12 mouse cellular contexts compared by ENCODE assay signal in the genomic region with DNA sequence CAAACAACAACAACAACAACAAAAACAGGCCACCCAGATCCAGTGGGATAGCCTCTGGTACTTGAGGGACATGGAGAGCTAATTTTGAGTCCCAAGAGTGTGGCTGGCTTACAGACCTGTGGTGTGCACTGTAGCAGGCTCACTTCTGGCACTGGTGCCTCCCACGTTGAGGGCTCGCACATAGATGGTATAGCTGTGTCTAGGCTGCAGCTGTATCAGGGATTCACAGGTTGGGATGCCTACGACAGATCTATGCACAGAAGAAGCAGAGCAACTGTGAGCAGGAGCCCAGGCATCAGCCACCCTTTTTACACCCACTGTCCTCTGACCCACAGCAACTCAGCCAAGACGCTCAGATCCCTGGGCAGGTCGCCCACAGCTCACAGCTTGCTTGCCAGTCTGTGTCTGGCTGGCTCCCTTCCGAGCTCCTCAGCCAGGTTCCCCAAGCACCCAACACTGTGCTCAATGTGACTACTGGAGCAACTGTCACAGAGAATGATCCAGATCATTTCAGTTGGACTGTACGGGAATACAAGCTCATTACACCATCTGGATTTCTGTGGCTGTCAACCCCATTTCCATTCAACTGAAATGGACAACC. TPM values are rescaled to one million over a fixed set of nuclear protein-coding genes. Genes with fewer than 3 reads are reported as not detected.
DNase-seq lines count a peak whose midpoint lies in the region; ATAC-seq and TF ChIP-seq lines count a peak whose summit lies in the region.
"Had no signal": no experiment of that assay in that cellular context is flagged by ENCODE, and none has a peak within 500 bp of the region (broad histone marks: within the 10 kb centered on the region; RNA-seq: fewer than 3 reads in every experiment).

No protein-coding gene starts in this region.

- no peak for DNase-seq in liver, postnatal 0 days
- DNase-seq in liver, embryonic 11.5 days (ENCODE audit: low spot score): no peak
- DNase-seq in cerebellum, adult 8-10 months: peak; percentile 20
- peak; percentile 69 for DNase-seq in heart, adult 8-10 months (ENCODE audit: low spot score)
- DNase-seq in left cerebral cortex, adult 18-20 months (ENCODE audit: low spot score in 2 of 2): peak; percentile 63 to 75
- DNase-seq in liver: no peak
- DNase-seq in thymus, adult 18-20 months: no peak

- H3K9me3 ChIP-seq in liver, postnatal 0 days (ENCODE audit: low read length): no peaks in the 10 kb centered on the region
- H3K9me3 ChIP-seq in liver, embryonic 11.5 days (ENCODE audit: control insufficient read depth, low read length): no peaks in the 10 kb centered on the region
- H3K9me3 ChIP-seq: embryonic facial prominence, embryonic 13.5 days had no signal

- ATAC-seq in liver, postnatal 0 days: no peak
- no peak for ATAC-seq in liver, embryonic 11.5 days (replicated peaks; ENCODE audit: low FRiP score)
- no peak for ATAC-seq in inflammation-experienced regulatory T-cells, adult 6 months

- WGBS in liver, postnatal 0 days (ENCODE audit: insufficient replicate concordance): 75% methylated on average over 7 of the region's 7 CpGs
- 77% methylated on average over 7 of the region's 7 CpGs for WGBS in liver, embryonic 11.5 days

- H3K27me3 ChIP-seq in liver, postnatal 0 days (ENCODE audit: insufficient read depth, low read length): no peaks in the 10 kb centered on the region
- H3K27me3 ChIP-seq in liver, embryonic 11.5 days (replicated peaks; ENCODE audit: control insufficient read depth, insufficient read depth, low read length): no peaks in the 10 kb centered on the region; the same call in 1 of the 2 replicates
- H3K27me3 ChIP-seq: embryonic facial prominence, embryonic 13.5 days had no signal

- H3K27ac ChIP-seq in liver, postnatal 0 days (ENCODE audit: low read depth): 0 out of 2 replicates have a peak overlapping the region, but pooled peaks have one; percentile 11
- no peak overlapping the region for H3K27ac ChIP-seq in liver, embryonic 11.5 days (ENCODE audit: low read depth, low read length)
- H3K27ac ChIP-seq: embryonic facial prominence, embryonic 13.5 days had no signal

- no peaks in the 10 kb centered on the region; the same call in none of the 2 replicates for H3K4me1 ChIP-seq in liver, postnatal 0 days (ENCODE audit: insufficient read depth)
- no peaks in the 10 kb centered on the region for H3K4me1 ChIP-seq in liver, embryonic 11.5 days (replicated peaks; ENCODE audit: control insufficient read depth, insufficient read depth, low read length)
- H3K4me1 ChIP-seq: embryonic facial prominence, embryonic 13.5 days had no signal

- H3K9ac ChIP-seq in liver, postnatal 0 days (replicated peaks): no peak overlapping the region
- H3K9ac ChIP-seq in liver, embryonic 11.5 days (ENCODE audit: low read depth, low read length): no peak overlapping the region
- H3K9ac ChIP-seq: embryonic facial prominence, embryonic 13.5 days had no signal

- no peak overlapping the region for H3K4me2 ChIP-seq in liver, postnatal 0 days (ENCODE audit: low read depth, low read length)
- no peak overlapping the region for H3K4me2 ChIP-seq in liver, embryonic 11.5 days
- H3K4me2 ChIP-seq: embryonic facial prominence, embryonic 13.5 days had no signal

- no peaks in the 10 kb centered on the region for H3K36me3 ChIP-seq in liver, postnatal 0 days (replicated peaks; ENCODE audit: insufficient read depth, low read length)
- H3K36me3 ChIP-seq in liver, embryonic 11.5 days (ENCODE audit: control insufficient read depth, insufficient read depth, low read length): no peaks in the 10 kb centered on the region
- H3K36me3 ChIP-seq: embryonic facial prominence, embryonic 13.5 days had no signal

- no peak for TF ChIP-seq CTCF in liver, postnatal 0 days (IDR thresholded peaks at IDR 0.05; ENCODE audit: low read depth)

- no peak overlapping the region for H3K4me3 ChIP-seq in liver, postnatal 0 days (ENCODE audit: low read depth, low read length)
- H3K4me3 ChIP-seq in liver, embryonic 11.5 days (ENCODE audit: low read depth, low read length): no peak overlapping the region
- H3K4me3 ChIP-seq: embryonic facial prominence, embryonic 13.5 days had no signal

- TF ChIP-seq EP300 in liver, postnatal 0 days (IDR thresholded peaks at IDR 0.05; ENCODE audit: low read depth): no peak

RNA-seq across cellular contexts. Expression of a gene that starts 24.7 kb away (rescaled TPM):
- 0.28 and 0.50 TPM in 2 replicates for polyA plus RNA-seq in liver, postnatal 0 days (2015; fragmentation: Nextera tagmentation; extraction: Ambion mirVana)
- polyA plus RNA-seq in liver, embryonic 11.5 days (2014; fragmentation: Nextera tagmentation; extraction: Ambion mirVana): 0.19 and 0.21 TPM in 2 replicates
- 100 to 1,000 TPM; 349 to 382 (median 364) TPM for total RNA-seq in heart, adult 8-10 months (2022)
- total RNA-seq in left cerebral cortex, adult 18-20 months (2021): under 1 TPM; 0.09 to 0.26 TPM
- polyA plus RNA-seq in inflammation-experienced regulatory T-cells, adult 6 months (2017; shearing (Covaris generic)): 1 to 10 TPM; 2.5 to 5.3 (median 3.2) TPM
- total RNA-seq: MEL had no signal

RNA-seq across cellular contexts. Expression of a gene that starts 29.0 kb away (rescaled TPM):
- polyA plus RNA-seq in liver, postnatal 0 days (2015; fragmentation: Nextera tagmentation; extraction: Ambion mirVana): 7.0 and 8.1 TPM in 2 replicates
- 10.5 and 11.6 TPM in 2 replicates for polyA plus RNA-seq in liver, embryonic 11.5 days (2014; fragmentation: Nextera tagmentation; extraction: Ambion mirVana)
- 10 to 100 TPM in 1 of 4 experiments, 1 to 10 TPM in 3; 7.8 to 10.2 (median 8.4) TPM for total RNA-seq in heart, adult 8-10 months (2022)
- 10 to 100 TPM; 15.1 to 17.5 TPM for total RNA-seq in left cerebral cortex, adult 18-20 months (2021)
- 1 to 10 TPM; 3.4 to 8.1 (median 5.2) TPM for polyA plus RNA-seq in inflammation-experienced regulatory T-cells, adult 6 months (2017; shearing (Covaris generic))

RNA-seq across cellular contexts. Expression of a gene that starts 43.9 kb away (rescaled TPM):
- polyA plus RNA-seq in liver, postnatal 0 days (2015; fragmentation: Nextera tagmentation; extraction: Ambion mirVana): not detected in 2 replicates
- not detected in 2 replicates for polyA plus RNA-seq in liver, embryonic 11.5 days (2014; fragmentation: Nextera tagmentation; extraction: Ambion mirVana)
- total RNA-seq in heart, adult 8-10 months (2022): under 1 TPM in 1 of 4 experiments, not detected in 3; 0.80 TPM
- total RNA-seq in left cerebral cortex, adult 18-20 months (2021): not detected
- not detected for polyA plus RNA-seq in inflammation-experienced regulatory T-cells, adult 6 months (2017; shearing (Covaris generic))
- total RNA-seq: MEL had no signal
- polyA plus RNA-seq: embryonic facial prominence, embryonic 13.5 days; limb, embryonic 11.5 days; neural tube, embryonic 11.5 days had no signal

RNA-seq across cellular contexts. Expression of a gene that starts 48.3 kb away (rescaled TPM):
- polyA plus RNA-seq in liver, postnatal 0 days (2015; fragmentation: Nextera tagmentation; extraction: Ambion mirVana): 0.07 TPM in 1 of 2 replicates, not detected in the other
- polyA plus RNA-seq in liver, embryonic 11.5 days (2014; fragmentation: Nextera tagmentation; extraction: Ambion mirVana): 0.40 and 1.1 TPM in 2 replicates
- total RNA-seq in heart, adult 8-10 months (2022): not detected
- 100 to 1,000 TPM; 156 to 159 TPM for total RNA-seq in left cerebral cortex, adult 18-20 months (2021)
- polyA plus RNA-seq in inflammation-experienced regulatory T-cells, adult 6 months (2017; shearing (Covaris generic)): not detected
- total RNA-seq: MEL had no signal

Comparison
In these comparisons a context has a peak if more than half of its experiments do, and no peak if none do; other contexts are left out.
1. DNase-seq: peak in cerebellum, adult 8-10 months (single experiment), heart, adult 8-10 months (single experiment) and left cerebral cortex, adult 18-20 months (2 of 2); none in liver, postnatal 0 days (single experiment), liver, embryonic 11.5 days (single experiment), liver (single experiment) and thymus, adult 18-20 months (0 of 2).